21 mouse cellular contexts compared by ENCODE assay signal in the genomic region with DNA sequence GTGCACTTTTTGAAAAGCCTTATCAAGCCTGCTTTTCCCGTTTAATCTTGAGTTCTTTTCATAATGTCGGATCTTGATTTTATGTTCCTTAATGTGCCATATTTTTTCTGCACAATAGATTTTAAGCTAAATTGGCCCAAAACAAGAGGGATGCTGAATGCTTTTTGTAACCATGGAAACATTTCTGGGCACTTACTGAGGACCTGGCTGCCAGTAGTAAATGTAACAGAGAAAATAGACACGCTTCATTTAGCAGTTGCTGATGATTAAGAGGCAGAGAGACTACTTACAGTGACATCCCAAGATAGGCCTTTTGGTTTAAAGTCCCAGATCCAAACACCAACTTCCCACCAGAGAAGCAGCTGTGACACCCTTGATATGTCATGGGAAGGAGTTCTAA.
DNase-seq lines count a peak whose midpoint lies in the region; ATAC-seq and TF ChIP-seq lines count a peak whose summit lies in the region.
"Had no signal": no experiment of that assay in that cellular context is flagged by ENCODE, and none has a peak within 500 bp of the region (broad histone marks: within the 10 kb centered on the region; RNA-seq: fewer than 3 reads in every experiment).

No protein-coding gene starts in this region.

- 20% methylated on average over 3 of the region's 3 CpGs for WGBS in hindbrain, embryonic 13.5 days
- 58% methylated on average over 3 of the region's 3 CpGs for WGBS in hindbrain, embryonic 10.5 days

- H3K9ac ChIP-seq in hindbrain, embryonic 13.5 days: no peak overlapping the region
- H3K9ac ChIP-seq: heart, embryonic 15.5 days; liver, postnatal 0 days had no signal

- H3K4me2 ChIP-seq in hindbrain, embryonic 13.5 days: no peak overlapping the region
- H3K4me2 ChIP-seq: heart, embryonic 15.5 days had no signal

- H3K27me3 ChIP-seq in hindbrain, embryonic 13.5 days: no peaks in the 10 kb centered on the region
- H3K27me3 ChIP-seq in hindbrain, embryonic 10.5 days (ENCODE audit: insufficient read depth, poor library complexity, severe bottlenecking): no peaks in the 10 kb centered on the region
- H3K27me3 ChIP-seq: heart, embryonic 15.5 days; megakaryocyte, embryonic 14.5 days had no signal

- no peak for ATAC-seq in hindbrain, embryonic 13.5 days (ENCODE audit: low FRiP score)
- ATAC-seq: liver, postnatal 0 days had no signal

- intact Hi-C loops in left cerebral cortex, adult 2 months (cut with DNase I): no loop called here

- H3K36me3 ChIP-seq in hindbrain, embryonic 13.5 days: no peaks in the 10 kb centered on the region
- no peaks in the 10 kb centered on the region for H3K36me3 ChIP-seq in hindbrain, embryonic 10.5 days
- H3K36me3 ChIP-seq: heart, embryonic 15.5 days had no signal

- TF ChIP-seq CTCF in left cerebral cortex, adult 2 months (IDR thresholded peaks at IDR 0.05): no peak

- peak overlapping the region; percentile 31 for H3K27ac ChIP-seq in hindbrain, embryonic 13.5 days
- no peak overlapping the region for H3K27ac ChIP-seq in hindbrain, embryonic 10.5 days
- H3K27ac ChIP-seq in left cerebral cortex, adult 2 months: peak overlapping the region; percentile 42; the same call in 1 of the 2 replicates
- H3K27ac ChIP-seq: heart, embryonic 15.5 days had no signal

- H3K4me3 ChIP-seq in hindbrain, embryonic 13.5 days: no peak overlapping the region
- H3K4me3 ChIP-seq in hindbrain, embryonic 10.5 days: no peak overlapping the region
- no peak overlapping the region for H3K4me3 ChIP-seq in left cerebral cortex, adult 2 months
- H3K4me3 ChIP-seq: heart, embryonic 15.5 days; megakaryocyte, embryonic 14.5 days; myocyte had no signal

- peaks cover 13% of the 10 kb centered on the region for H3K4me1 ChIP-seq in hindbrain, embryonic 13.5 days (replicated peaks)
- H3K4me1 ChIP-seq in hindbrain, embryonic 10.5 days (replicated peaks): peaks cover 12% of the 10 kb centered on the region
- H3K4me1 ChIP-seq: heart, embryonic 15.5 days; megakaryocyte, embryonic 14.5 days had no signal

- H3K9me3 ChIP-seq in hindbrain, embryonic 13.5 days: no peaks in the 10 kb centered on the region
- no peaks in the 10 kb centered on the region for H3K9me3 ChIP-seq in hindbrain, embryonic 10.5 days
- H3K9me3 ChIP-seq: heart, embryonic 15.5 days; megakaryocyte, embryonic 14.5 days had no signal

- DNase-seq in hindbrain, embryonic 10.5 days (ENCODE audit: low spot score): no peak
- DNase-seq in left cerebral cortex, adult 2 months (ENCODE audit: extremely low spot score in 1 of 2, low spot score in 2 of 2): no peak
- DNase-seq in left cerebral cortex, adult 8-10 months (ENCODE audit: low spot score in 2 of 2): no peak
- DNase-seq in brain, adult 2 months (ENCODE audit: low read depth, low spot score): peak; percentile 64
- peak; percentile 62 for DNase-seq in brain, embryonic 18.5 days (ENCODE audit: low read depth, low spot score)
- DNase-seq in thymus, postnatal 25 days: no peak
- no peak for DNase-seq in spleen, adult 18-20 months
- DNase-seq: adrenal gland, postnatal 36 days; cerebellum, postnatal 36 days; gastrocnemius, postnatal 10 days; heart, adult 18-20 months; kidney, adult 11 months; kidney, postnatal 10 days; liver; liver, postnatal 0 days; lung, postnatal 14 days; retina, postnatal 1 day had no signal

Comparison
In these comparisons a context has a peak if more than half of its experiments do, and no peak if none do; other contexts are left out.
1. DNase-seq: peak in brain, adult 2 months (single experiment) and brain, embryonic 18.5 days (single experiment); none in hindbrain, embryonic 10.5 days (single experiment), left cerebral cortex, adult 2 months (0 of 2), left cerebral cortex, adult 8-10 months (0 of 2), thymus, postnatal 25 days (single experiment) and spleen, adult 18-20 months (0 of 2).